Mouse (Mus musculus): ENCODE results near the gene Prss47.

Gene Prss47

DNA sequence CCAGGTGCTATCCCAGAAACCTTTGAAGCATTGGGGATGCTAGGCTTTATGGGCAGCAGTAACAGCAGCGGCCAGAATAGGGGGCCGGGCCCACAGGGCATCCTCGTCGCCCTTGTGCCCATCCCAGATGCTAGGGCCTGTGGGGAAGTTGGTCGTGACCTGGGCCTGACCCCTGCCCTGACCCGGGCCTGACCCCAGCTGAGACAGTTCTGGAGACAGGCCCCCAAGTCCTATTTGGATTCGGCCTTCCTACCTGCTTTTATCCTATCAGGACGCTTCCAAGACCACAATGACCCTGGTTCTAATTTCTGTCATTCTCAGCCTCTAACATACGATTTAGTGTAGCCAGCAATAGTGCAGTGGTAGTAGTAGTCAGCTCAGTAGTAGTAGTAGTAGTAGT, at the start of gene Prss47:
Prss47 (minus strand) TSS at position 101 of the 400 bp plus-strand sequence.
- DNase-seq, result no peak

DNA sequence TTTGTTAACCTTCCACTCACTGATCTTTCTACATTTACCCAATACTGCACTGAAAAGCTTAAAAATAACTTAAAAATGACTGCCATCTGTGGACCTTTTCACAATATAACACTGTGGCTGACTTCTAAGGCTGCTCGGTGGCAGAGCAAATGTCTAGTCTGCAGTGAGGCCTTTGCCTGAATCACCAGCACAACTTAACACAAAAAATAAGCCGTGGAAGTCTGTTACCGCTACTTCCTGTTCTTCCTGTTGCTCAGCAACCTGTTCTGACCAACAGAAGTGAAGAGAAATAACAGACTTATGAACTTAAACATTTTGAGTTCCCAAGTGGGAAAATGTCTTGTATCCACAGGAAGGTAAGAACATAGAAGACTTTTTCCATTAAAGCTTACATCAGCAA, 48.7 kb upstream of the Prss47 start:
- DNase-seq, result no peak

DNA sequence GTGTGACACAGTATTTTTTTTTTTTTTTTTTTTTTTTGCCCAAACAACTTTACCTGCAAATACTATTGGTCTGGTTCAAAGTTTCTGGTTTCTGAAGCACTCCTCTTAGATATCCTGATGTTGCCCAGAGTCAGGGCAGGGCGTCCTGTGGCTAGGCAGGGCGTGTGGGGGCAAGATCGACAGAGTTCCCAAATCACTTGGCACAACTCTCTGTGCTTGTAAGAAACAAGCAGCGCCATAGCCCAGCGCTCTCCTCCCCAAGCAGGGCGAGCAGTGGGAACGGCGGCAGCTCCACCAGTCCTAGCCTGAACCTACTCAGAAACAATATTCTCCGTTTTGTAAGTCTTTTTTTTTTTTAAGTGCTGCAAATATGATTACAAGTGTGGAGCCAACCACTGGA, 48.1 kb upstream of the Prss47 start:
- DNase-seq, result no peak

DNA sequence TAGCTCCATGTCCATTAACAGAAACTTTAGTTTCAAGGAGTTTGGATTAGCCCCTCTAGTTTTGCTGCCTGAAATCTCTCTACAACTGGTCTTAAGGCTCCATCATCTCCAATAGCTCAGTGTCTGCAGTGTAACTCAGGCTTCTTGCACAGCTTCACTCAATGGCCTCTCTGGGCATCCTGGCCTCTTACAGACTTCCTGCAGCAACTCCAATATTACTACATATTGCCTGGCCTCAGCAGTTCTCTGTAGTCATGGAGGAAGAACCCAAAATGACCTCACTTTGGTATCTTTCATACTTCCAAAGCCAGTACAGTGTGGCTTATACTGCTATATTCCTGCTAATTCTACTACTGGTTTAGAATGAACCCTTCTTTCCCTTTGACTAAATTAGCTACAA, 44.5 kb upstream of the Prss47 start:
- DNase-seq, result no peak

DNA sequence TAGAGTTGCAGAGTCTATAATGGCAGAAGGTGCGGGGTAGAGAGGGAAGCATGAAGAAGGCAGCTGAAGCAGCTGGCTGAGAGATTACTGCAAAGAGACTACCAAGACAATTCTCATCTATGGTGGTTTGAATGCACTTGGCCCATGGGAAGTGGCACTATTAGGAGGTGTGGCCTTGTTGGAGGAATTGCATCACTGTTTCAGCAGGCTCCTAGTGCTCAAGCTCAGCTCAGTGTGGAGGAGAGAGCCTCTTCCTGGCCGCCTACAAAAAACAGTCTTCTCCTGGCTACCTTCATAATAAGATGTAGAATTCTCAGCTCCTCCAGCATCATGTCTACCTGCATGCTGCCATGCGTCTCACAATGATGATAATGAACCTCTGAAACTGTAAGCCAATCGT, 43.4 kb upstream of the Prss47 start:
- no peak for DNase-seq

DNA sequence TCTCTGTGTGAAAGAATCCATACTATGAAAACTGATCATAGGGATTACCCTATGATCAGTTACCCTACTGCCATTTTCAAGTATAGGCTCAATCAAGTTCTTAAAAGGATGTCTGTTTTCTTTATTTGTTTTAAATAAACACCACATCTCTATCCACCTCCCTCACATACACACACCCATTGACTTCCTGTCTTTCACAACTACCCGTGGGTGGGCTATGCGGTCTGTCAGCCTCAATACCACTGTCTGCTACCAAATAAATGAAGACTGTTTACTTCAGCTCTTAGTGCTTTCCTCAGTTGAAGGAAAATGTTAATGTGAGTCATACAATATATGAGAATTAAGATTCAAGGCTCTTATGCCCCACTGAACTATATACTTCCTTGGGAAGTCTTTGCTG, 17.4 kb upstream of the Prss47 start:
- no peak for DNase-seq

DNA sequence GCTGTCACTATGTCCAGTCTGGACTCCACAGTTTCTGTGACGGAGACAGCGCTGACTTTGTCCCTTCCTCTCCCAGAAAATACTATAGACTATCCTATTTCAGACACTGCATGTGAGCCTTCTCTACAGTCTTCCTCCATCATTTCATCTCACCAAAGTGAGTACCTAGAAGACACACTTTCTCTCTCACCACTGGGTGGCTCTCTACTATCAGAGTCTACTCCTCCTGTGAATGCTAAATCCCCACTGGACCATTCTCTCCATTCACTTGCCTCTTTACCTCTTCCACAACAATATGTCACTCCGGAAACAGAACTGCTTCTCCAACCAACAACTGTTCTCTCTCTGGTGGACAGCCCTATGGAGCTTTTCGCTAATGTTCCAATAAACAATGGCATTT, 17.5 kb downstream of the Prss47 start:
- no peak for DNase-seq

DNA sequence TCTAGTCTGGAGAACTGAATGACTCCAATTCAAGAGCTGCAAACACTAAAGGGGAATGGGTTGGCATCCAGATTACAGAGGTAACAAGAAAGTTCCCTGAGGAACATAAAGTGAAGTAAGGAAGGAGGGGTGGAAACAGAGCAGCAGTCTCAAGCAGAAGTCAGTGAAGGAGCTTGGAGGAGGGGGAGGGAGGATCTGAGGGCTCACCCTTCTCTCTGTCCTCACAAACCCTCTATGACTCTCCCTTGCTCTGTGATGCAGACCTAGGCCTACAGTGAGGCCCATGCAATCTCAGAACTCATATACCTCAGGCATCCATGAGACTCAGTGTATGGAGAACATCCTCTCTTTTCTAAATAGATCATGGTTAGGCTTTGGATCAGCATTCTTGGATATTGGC, 19.8 kb downstream of the Prss47 start, which contains the start of gene Spata31d1c:
Spata31d1c (plus strand) TSS at position 301 of the 400 bp plus-strand sequence.
- no peak for DNase-seq

DNA sequence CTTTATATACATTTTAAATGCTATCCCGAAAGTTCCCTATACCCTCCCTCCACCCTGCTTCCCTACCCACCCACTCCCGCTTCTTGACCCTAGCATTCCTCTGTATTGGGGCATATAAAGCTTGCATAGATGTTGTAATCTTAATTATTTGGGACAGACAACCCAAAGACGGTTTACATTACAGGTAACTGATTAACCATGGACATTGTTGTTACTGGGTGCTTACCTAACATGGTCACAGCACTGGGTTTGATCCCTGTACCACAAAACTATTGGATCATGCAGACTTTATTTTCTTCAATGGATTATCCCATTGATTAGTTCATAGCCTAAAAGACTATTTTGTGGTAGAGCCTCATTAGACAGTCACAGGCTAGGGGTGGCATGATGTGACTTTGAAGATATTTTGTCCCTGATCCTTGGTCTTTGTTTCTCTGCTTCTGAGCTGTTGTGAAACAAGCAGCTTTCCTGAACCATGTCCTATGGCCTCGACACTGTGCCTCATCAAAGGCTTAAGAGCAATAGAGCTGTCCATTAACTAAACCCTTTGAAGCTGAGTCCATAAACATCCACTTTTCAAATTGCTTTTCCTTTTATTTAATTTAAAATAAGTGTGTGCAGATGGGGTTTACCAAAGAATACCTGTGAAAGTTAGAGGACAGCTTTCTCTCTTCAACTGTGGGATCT, 41.4 kb downstream of the Prss47 start:
- DNase-seq, result no peak

DNA sequence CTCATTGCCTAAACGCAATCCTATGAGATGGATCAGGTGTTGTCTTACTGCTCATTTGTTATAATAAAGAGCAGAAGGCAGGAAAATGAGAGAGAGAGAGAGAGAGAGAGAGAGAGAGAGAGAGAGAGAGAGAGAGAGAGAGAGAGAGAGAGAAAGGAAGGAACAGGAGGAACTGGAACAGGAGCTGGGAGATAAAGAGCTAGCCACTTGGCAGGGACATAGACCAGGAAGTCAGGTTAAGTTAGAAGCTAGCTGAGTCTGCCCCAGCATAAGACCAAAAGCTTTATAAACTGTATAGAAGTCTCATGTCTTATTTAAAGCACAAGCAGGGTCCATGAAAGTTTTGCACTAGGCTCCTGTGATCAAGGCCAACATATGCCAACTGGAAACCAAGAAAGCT, 44.6 kb downstream of the Prss47 start:
- DNase-seq, result no peak

DNA sequence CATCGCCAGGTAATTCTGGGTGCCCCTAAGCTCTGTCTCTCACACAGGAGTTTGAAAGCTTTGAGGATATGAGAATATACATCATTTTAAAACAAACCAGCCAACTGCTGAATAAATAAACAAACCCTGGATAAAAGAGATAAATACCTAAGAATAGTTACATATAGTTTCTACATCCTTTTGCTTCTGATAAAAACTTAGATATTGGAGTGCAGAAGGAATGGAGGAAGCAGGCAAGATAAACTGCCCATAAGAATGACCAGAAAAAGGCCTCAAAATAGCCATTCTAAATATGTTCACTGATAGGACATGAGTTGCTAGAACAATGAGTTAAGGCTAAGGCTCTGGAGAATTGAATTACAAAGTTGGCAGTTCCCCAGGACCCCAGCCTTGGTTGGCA, 45.8 kb downstream of the Prss47 start:
- no peak for DNase-seq

DNA sequence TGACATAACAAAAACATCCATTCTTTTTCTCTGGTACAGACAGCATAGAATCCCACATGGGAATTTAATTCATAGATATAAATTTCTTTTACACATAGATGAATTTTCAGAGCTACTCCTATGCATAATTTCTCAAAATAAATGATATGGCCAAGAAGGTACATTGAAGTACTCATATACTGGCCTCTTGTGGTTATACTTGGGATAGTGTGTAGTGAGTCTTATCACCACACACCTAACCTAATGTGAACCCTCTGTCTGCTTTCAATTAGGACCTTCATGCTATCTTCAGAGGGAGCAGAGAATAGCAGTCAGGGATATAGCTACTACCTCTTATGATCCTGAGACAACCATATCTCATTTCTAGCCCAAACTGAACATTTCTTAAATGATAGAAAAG, 47.1 kb downstream of the Prss47 start:
- DNase-seq, result no peak
